Mouse (Mus musculus): ENCODE data around the gene 9530003J23Rik. TPM values are rescaled to one million over a fixed set of nuclear protein-coding genes. Genes with fewer than 3 reads are reported as not detected.
"Not testable (repeated sequence)": the region's sequence is repeated elsewhere in the genome, so short reads cannot be mapped to it uniquely, and the experiment has no call there.

Gene 9530003J23Rik
- total and polyA plus RNA-seq, 3 experiments, result not detected

GRCm38 (mm10) chr10:117208787-117209186 lies 29.7 kb downstream of the 9530003J23Rik start:
- H3K27me3 ChIP-seq (replicated peaks); dilution Hi-C loops (cut with MboI; ENCODE audit: extremely low pct_ligation_motif_present, extremely low pct_unique_long_range_greater_than_20kb, low sequenced_read_pairs); H3K27ac ChIP-seq (ENCODE audit: insufficient read depth, low read depth); DNase-seq (ENCODE audit: extremely low read depth); H3K79me2 ChIP-seq (replicated peaks; ENCODE audit: control insufficient read depth, extremely low read depth, insufficient read depth, poor library complexity, severe bottlenecking); H3K4me3 ChIP-seq (replicated peaks in 1 of 3; ENCODE audit: low read depth in 2 of 3, low read length in 2 of 3, poor library complexity in 1 of 3); H3K9ac ChIP-seq (ENCODE audit: insufficient read depth, low read depth); H3K9me3 ChIP-seq (replicated peaks; ENCODE audit: low read length): not testable (repeated sequence)
- in situ Hi-C loops (cut with MboI; ENCODE audit: low pct_ligation_motif_present, low pct_unique_long_range_greater_than_20kb, low sequenced_read_pairs), result loop anchor here (25.0 kb wide), 1 partner anchor 271 kb away; no protein-coding TSS in a partner anchor
- peaks cover 0 to 19% of the 10 kb centered on the region in 2 experiments for H3K36me3 ChIP-seq (replicated peaks in 1 of 2; ENCODE audit: control insufficient read depth in 1 of 2, insufficient read depth in 1 of 2, low read length in 1 of 2)
- H3K4me1 ChIP-seq (ENCODE audit: control insufficient read depth in 1 of 2, insufficient read depth in 2 of 2), result peaks cover 4 to 32% of the 10 kb centered on the region in 2 experiments; a peak in 3 of 4 replicates
- TF ChIP-seq ZNF384 (IDR thresholded peaks at IDR 0.05; ENCODE audit: low read depth, low read length), result peak; percentile 54
- 0 out of 2 replicates have a peak overlapping the region, but pooled peaks have one; percentile 65 for H3K4me2 ChIP-seq (ENCODE audit: insufficient read depth, low read depth, poor library complexity, severe bottlenecking)

GRCm38 (mm10) chr10:117208221-117208620 lies 30.3 kb downstream of the 9530003J23Rik start:
- in situ Hi-C loops (cut with MboI; ENCODE audit: low pct_ligation_motif_present, low pct_unique_long_range_greater_than_20kb, low sequenced_read_pairs) (loop anchor here (25.0 kb wide), 1 partner anchor 271 kb away; no protein-coding TSS in a partner anchor), dilution Hi-C loops (cut with MboI; ENCODE audit: extremely low pct_ligation_motif_present, extremely low pct_unique_long_range_greater_than_20kb, low sequenced_read_pairs) (no loop called here)
- H3K27ac ChIP-seq (ENCODE audit: insufficient read depth, low read depth), result no peak overlapping the region
- TF ChIP-seq GABPA (IDR thresholded peaks at IDR 0.05; ENCODE audit: insufficient replicate concordance, low read depth, low read length) (no peak), ETS1 (conservative IDR thresholded peaks at IDR 0.05; ENCODE audit: low read depth, low read length) (no peak), SIN3A (IDR thresholded peaks at IDR 0.05; ENCODE audit: low read length) (no peak), ZC3H11A (IDR thresholded peaks at IDR 0.05; ENCODE audit: low read depth, low read length) (no peak), CHD1 (IDR thresholded peaks at IDR 0.05; ENCODE audit: low read depth, low read length) (no peak), ELF1 (IDR thresholded peaks at IDR 0.05; ENCODE audit: low read depth, low read length) (no peak), ZNF384 (IDR thresholded peaks at IDR 0.05; ENCODE audit: low read depth, low read length) (no peak), MXI1 (IDR thresholded peaks at IDR 0.05; ENCODE audit: low read depth, low read length) (no peak), HCFC1 (IDR thresholded peaks at IDR 0.05; ENCODE audit: low read depth, low read length) (no peak), MAFK (IDR thresholded peaks at IDR 0.05; ENCODE audit: insufficient replicate concordance, low read length) (no peak), NRF1 (IDR thresholded peaks at IDR 0.05; ENCODE audit: low read depth, low read length) (no peak), UBTF (IDR thresholded peaks at IDR 0.05; ENCODE audit: low read depth, low read length) (no peak), E2F4 (IDR thresholded peaks at IDR 0.05; ENCODE audit: insufficient replicate concordance, low read depth, low read length) (no peak), CTCF (conservative IDR thresholded peaks at IDR 0.05 in 1 of 2, IDR thresholded peaks at IDR 0.05 in 1 of 2; ENCODE audit: low read depth in 2 of 2, low read length in 2 of 2) (no peak), RAD21 (IDR thresholded peaks at IDR 0.05; ENCODE audit: low read depth, low read length) (no peak), USF2 (conservative IDR thresholded peaks at IDR 0.05; ENCODE audit: low read depth, low read length) (no peak), MYC (IDR thresholded peaks at IDR 0.05; ENCODE audit: low read depth, low read length) (no peak), POLR2AphosphoS2 (IDR thresholded peaks at IDR 0.05; ENCODE audit: low read depth, low read length) (no peak)
- no peaks in the 10 kb centered on the region for H3K9me3 ChIP-seq (replicated peaks; ENCODE audit: low read length)
- no peaks in the 10 kb centered on the region for H3K79me2 ChIP-seq (replicated peaks; ENCODE audit: control insufficient read depth, extremely low read depth, insufficient read depth, poor library complexity, severe bottlenecking)
- no peak overlapping the region for H3K4me3 ChIP-seq (replicated peaks in 1 of 3; ENCODE audit: low read depth in 2 of 3, low read length in 2 of 3, poor library complexity in 1 of 3)
- H3K27me3 ChIP-seq (replicated peaks), result no peaks in the 10 kb centered on the region
- H3K9ac ChIP-seq (ENCODE audit: insufficient read depth, low read depth), result no peak overlapping the region
- H3K4me1 ChIP-seq (ENCODE audit: control insufficient read depth in 1 of 2, insufficient read depth in 2 of 2), result peaks cover 4 to 30% of the 10 kb centered on the region in 2 experiments; a peak in 3 of 4 replicates
- H3K36me3 ChIP-seq (replicated peaks in 1 of 2; ENCODE audit: control insufficient read depth in 1 of 2, insufficient read depth in 1 of 2, low read length in 1 of 2), result peaks cover 0 to 18% of the 10 kb centered on the region in 2 experiments
- no peak for DNase-seq (ENCODE audit: extremely low read depth)
- H3K4me2 ChIP-seq (ENCODE audit: insufficient read depth, low read depth, poor library complexity, severe bottlenecking), result no peak overlapping the region
